Mouse (Mus musculus): ENCODE measurements at regions not wholly inside any gene's neighbourhood (a gene's known extent, or its start where the extent isn't known, plus 50 kb on each side); places are given as distances from the start of the nearest gene placed in this dataset.

- no peak for TF ChIP-seq CTCF (IDR thresholded peaks at IDR 0.05; ENCODE audit: insufficient read depth, low read length)
- TF ChIP-seq POLR2A (IDR thresholded peaks at IDR 0.05; ENCODE audit: borderline replicate concordance, extremely low read depth, low read depth, low read length): no peak
These were observed 66.2 kb upstream of the Cdyl2 start for GRCm38 (mm10) chr8:116798981-116799380.

All from lung, adult 2 months (tissue).